Mouse (Mus musculus) heart, adult 2 months (tissue): ENCODE data around the gene Prcd.
A peak's percentile ranks its signal among the peaks of the same experiment; 100 is the strongest.

ENCODE experiments used
- CTCF ChIP-seq: fragments of 200-600 bp; IDR thresholded peaks from 2 replicates; pipeline ENCODE4 v1.8.1; 2022; ENCODE audit warnings: antibody characterized with exemption, mild to moderate bottlenecking, moderate library complexity
- POLR2A ChIP-seq: fragments of 200-500 bp; IDR thresholded peaks from 2 replicates; pipeline ENCODE4 v1.6.1; 2011; ENCODE audit warnings: mild to moderate bottlenecking, low read depth, low read length, control low read depth; ENCODE audit not compliant: insufficient read depth

DNA sequence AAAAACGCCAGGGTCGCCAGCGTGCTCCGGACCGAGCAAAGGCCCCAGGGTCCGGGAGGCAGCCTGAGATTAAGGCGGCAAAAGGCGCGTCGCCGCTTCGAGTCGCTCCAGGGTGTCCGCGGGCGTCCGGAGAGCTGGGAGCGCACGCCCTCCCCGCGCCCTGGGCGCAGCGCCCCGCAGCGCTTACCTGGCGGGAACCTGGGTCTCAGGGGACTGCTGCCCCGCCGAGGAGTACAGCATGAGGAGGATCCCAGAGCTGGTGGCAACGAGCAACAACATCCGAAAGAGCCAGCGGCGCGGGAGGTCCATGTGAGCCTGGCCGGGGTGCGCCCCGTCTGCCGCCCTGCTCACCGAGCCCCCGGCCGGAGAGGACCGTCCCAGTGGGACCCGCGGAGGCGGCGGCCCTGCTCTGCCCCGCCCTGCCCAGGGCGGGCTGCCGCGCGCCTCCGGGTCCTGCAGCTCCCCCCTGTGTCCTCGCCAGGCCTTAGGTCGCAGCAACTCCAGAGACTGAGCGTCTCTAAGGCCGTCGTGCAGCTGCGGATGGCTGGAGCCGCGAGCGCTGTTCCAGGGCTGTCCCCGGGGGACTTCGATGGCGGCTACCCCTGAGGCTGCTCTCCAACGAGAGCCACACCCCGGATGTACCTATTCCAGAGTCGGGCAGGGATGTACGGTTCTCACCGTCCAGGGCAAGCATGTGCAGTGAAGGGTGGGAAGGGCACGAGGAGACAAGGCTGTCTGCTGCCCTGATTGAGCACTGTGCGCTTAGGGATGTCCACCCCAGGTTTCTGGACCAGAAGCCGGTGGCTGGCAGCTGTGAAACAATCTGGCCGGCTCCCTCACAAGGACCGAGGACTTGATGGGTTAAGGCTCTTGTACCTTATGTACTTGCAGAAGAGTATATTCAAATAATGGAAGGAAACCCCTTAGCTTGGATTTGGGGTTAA is 41.2 kb downstream of the Prcd start:
- TF ChIP-seq CTCF: peak; percentile 58
- 0 out of 2 replicates have a peak, but pooled peaks have one; percentile 35 for TF ChIP-seq POLR2A
